Mouse (Mus musculus) kidney, postnatal 0 days (tissue): Measurements from ENCODE around the gene S100a2. TPM values are rescaled to one million over a fixed set of nuclear protein-coding genes. Genes with fewer than 3 reads are reported as not detected.

Experiments used
- ATAC-seq: fragments of 200-750 bp; cut with Nextera tagmentation; replicated peaks from 2 replicates; pipeline ENCODE4 v1.8.0; 2017; ENCODE audit warnings: low read depth, moderate number of reproducible peaks, moderate TSS enrichment, moderate library complexity; ENCODE audit not compliant: low FRiP score
- DNase-seq: peaks from one replicate; pipeline ENCODE4 v3.0.0-alpha.2; 2016; ENCODE audit warnings: low spot score
- H3K27ac ChIP-seq: fragments of 300-500 bp; sonication (generic); 2 replicates; pipeline ENCODE4 v1.5.1; 2014; ENCODE audit warnings: mild to moderate bottlenecking
- H3K27me3 ChIP-seq: fragments of 300-500 bp; sonication (generic); 2 replicates; pipeline ENCODE4 v1.6.1; 2014; ENCODE audit warnings: low read length, mixed read lengths; ENCODE audit not compliant: insufficient read depth
- H3K36me3 ChIP-seq: fragments of 300-500 bp; sonication (generic); 2 replicates; pipeline ENCODE4 v1.6.1; 2014; ENCODE audit warnings: low read length, mixed read lengths; ENCODE audit not compliant: insufficient read depth
- H3K4me1 ChIP-seq: fragments of 300-500 bp; sonication (generic); replicated peaks from 2 replicates; pipeline ENCODE4 v1.6.1; 2014; ENCODE audit warnings: antibody characterized with exemption, low read length, mixed read lengths; ENCODE audit not compliant: insufficient read depth
- H3K4me2 ChIP-seq: fragments of 300-500 bp; sonication (generic); 2 replicates; pipeline ENCODE4 v1.6.1; 2014; ENCODE audit warnings: mild to moderate bottlenecking, low read length, moderate library complexity, mixed read lengths
- H3K4me3 ChIP-seq: fragments of 300-500 bp; sonication (generic); replicated peaks from 2 replicates; pipeline ENCODE4 v1.5.1; 2014; ENCODE audit warnings: low read depth, low read length
- H3K9ac ChIP-seq: fragments of 300-500 bp; sonication (generic); 2 replicates; pipeline ENCODE4 v1.6.1; 2014; ENCODE audit warnings: low read depth, low read length
- H3K9me3 ChIP-seq: fragments of 300-500 bp; sonication (generic); replicated peaks from 2 replicates; pipeline ENCODE4 v1.6.1; 2016; ENCODE audit warnings: low read length, inconsistent platforms, mixed read lengths
- CTCF ChIP-seq: IDR thresholded peaks from 2 replicates; pipeline ENCODE4 v1.5.1; 2016; ENCODE audit warnings: antibody characterized with exemption, low read depth, mild to moderate bottlenecking, moderate library complexity
- WGBS: fragments of 180-500 bp; shearing (Covaris S2); extraction: QIAGEN DNeasy Blood & Tissue Kit; methylation state at CpG from one replicate; pipeline ENCODE4 v1.1.7; 2014; 5-methylcytosine and 5-hydroxymethylcytosine counted together
- polyA plus RNA-seq: library from polyadenylated mRNA; unstranded; fragments of >200 nt; fragmentation: Nextera tagmentation; extraction: Ambion mirVana; gene quantifications from 2 replicates; pipeline ENCODE4 v1.2.1, GENCODE M21; 2015

S100a2 gene
- polyA plus RNA-seq, 1 experiment from 2014 or later = not detected

DNA sequence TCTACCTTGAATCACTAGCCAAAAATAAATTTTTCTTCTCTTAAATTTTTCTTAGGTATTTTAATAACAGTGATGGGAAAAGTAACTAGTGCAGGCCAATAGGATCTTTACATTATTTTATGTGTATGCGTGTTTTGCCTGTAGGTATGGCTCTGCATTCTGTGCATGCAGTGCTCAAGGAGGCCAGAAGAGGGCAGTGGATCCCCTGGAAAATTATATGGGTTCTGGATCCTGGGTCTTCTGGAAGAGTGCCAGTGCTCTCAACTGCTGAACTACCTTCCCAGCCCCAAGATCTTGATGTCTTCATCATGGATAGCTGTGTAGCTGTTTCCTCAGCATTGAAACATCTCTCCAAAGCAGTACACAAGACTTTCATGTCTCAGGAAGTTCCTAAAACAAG lies 7.9 kb upstream of the S100a2 start:
- DNase-seq = no peak
- H3K36me3 ChIP-seq = no peaks in the 10 kb centered on the region
- H3K9me3 ChIP-seq = no peaks in the 10 kb centered on the region
- no peak overlapping the region for H3K4me3 ChIP-seq
- no peak overlapping the region for H3K9ac ChIP-seq
- ATAC-seq = no peak
- no peak overlapping the region for H3K4me2 ChIP-seq
- WGBS = 100% methylated on average over 1 of the region's 1 CpGs
- H3K27ac ChIP-seq = no peak overlapping the region
- no peaks in the 10 kb centered on the region for H3K27me3 ChIP-seq
- peak; percentile 52 for TF ChIP-seq CTCF
- H3K4me1 ChIP-seq = no peaks in the 10 kb centered on the region

GRCm38 (mm10) chr3:90582556-90582955 lies 7.5 kb upstream of the S100a2 start:
- 75% methylated on average over 4 of the region's 4 CpGs for WGBS
- Histone ChIP-seq H3K9me3 (no peaks in the 10 kb centered on the region), H3K36me3 (no peaks in the 10 kb centered on the region), H3K4me2 (no peak overlapping the region), H3K9ac (no peak overlapping the region), H3K4me1 (no peaks in the 10 kb centered on the region), H3K4me3 (no peak overlapping the region), H3K27ac (no peak overlapping the region), H3K27me3 (no peaks in the 10 kb centered on the region)
- no peak for TF ChIP-seq CTCF
- DNase-seq (no peak), ATAC-seq (no peak)

DNA sequence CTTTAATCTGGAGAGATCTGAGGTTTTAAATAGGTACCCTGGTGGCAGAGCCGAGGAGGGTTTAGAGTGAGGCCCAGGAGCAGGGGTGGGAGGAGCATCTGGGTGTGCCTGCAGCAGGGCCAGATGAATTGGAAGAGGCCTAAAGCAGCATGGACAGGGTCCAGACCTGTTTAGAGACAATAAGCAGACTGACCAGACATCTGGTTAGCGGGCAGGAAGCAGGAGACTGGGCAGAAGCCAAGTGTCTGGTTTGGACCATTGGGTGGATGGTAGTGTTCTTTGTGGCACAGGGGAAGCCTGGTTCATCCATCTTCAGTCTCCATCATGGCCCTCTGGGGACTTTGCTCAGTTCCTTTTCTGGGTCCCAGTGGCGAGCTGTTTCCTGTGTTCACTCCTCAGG lies 6.2 kb upstream of the S100a2 start:
- H3K27me3 ChIP-seq = no peaks in the 10 kb centered on the region
- no peak overlapping the region for H3K4me3 ChIP-seq
- H3K27ac ChIP-seq = no peak overlapping the region
- no peaks in the 10 kb centered on the region for H3K4me1 ChIP-seq
- TF ChIP-seq CTCF = no peak
- H3K36me3 ChIP-seq = no peaks in the 10 kb centered on the region
- no peak for DNase-seq
- no peak overlapping the region for H3K4me2 ChIP-seq
- H3K9ac ChIP-seq = no peak overlapping the region
- no peak for ATAC-seq
- 55% methylated on average over 3 of the region's 3 CpGs for WGBS
- H3K9me3 ChIP-seq = no peaks in the 10 kb centered on the region

DNA sequence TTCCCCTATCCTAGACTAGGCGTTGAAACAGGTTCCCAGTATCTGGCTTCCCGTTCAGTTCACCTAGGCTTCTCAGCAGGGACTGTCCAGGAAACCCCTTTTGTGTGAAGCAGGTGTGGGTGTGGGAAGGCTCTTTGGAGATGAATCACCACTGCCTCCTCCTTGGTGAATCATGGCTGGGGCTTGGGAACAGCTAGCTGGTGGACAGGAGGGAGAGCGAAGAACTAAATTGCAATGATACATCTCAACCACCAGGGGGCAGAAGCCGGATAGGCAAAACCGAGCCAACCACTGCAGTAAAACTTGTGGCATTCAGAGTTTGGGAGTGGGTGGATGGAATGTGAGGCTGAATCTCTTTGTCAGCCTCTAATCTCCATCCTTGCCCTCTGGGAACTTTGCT lies 4.5 kb upstream of the S100a2 start:
- H3K27ac ChIP-seq = 0 out of 2 replicates have a peak overlapping the region, but pooled peaks have one; percentile 57
- H3K4me2 ChIP-seq = no peak overlapping the region
- H3K27me3 ChIP-seq = no peaks in the 10 kb centered on the region
- WGBS = 27% methylated on average over 5 of the region's 5 CpGs
- no peak overlapping the region for H3K9ac ChIP-seq
- no peaks in the 10 kb centered on the region for H3K4me1 ChIP-seq
- peak; percentile 95 for DNase-seq
- ATAC-seq = peak; percentile 69; the same call in 1 of the 2 replicates
- peak; percentile 97 for TF ChIP-seq CTCF
- no peaks in the 10 kb centered on the region for H3K9me3 ChIP-seq
- no peak overlapping the region for H3K4me3 ChIP-seq
- H3K36me3 ChIP-seq = no peaks in the 10 kb centered on the region

DNA sequence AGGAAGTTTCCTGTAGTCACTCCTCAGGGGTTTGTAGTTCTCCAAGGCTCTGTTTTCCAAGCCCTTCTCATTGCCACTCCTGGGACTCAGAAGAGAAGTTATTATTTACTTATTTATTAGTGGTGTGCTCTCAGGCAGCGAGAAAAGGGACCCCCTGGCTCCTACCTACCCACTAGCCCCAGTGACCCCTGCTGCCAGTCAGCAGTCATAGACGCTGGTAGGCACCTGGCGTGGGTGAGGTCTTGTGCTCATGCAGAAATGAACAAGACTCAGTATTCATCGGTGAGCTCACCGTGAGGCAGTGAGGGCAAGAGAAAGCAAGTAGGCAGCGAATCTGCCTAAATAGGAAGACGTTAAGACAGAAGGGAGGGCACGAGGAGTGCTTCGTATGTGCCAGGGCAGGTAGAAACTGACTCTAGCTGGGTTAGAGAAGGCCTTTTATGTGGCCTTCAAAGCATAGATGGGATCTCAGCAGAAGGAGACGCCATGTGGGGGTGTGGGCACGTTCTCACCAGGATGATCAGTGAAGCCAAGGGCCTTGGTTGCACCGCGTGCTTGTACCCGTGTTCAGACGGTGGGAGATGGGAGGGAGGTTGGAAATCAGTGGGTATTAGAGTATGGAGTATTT lies 3.9 kb upstream of the S100a2 start:
- H3K9me3 ChIP-seq = no peaks in the 10 kb centered on the region
- no peaks in the 10 kb centered on the region for H3K27me3 ChIP-seq
- DNase-seq (no peak), ATAC-seq (no peak)
- H3K27ac ChIP-seq = peak overlapping the region; percentile 57; the same call in 1 of the 2 replicates
- H3K4me1 ChIP-seq = no peaks in the 10 kb centered on the region
- H3K36me3 ChIP-seq = no peaks in the 10 kb centered on the region
- H3K4me3 ChIP-seq = no peak overlapping the region
- WGBS = 83% methylated on average over 15 of the region's 15 CpGs
- H3K4me2 ChIP-seq = no peak overlapping the region
- TF ChIP-seq CTCF = no peak
- no peak overlapping the region for H3K9ac ChIP-seq

DNA sequence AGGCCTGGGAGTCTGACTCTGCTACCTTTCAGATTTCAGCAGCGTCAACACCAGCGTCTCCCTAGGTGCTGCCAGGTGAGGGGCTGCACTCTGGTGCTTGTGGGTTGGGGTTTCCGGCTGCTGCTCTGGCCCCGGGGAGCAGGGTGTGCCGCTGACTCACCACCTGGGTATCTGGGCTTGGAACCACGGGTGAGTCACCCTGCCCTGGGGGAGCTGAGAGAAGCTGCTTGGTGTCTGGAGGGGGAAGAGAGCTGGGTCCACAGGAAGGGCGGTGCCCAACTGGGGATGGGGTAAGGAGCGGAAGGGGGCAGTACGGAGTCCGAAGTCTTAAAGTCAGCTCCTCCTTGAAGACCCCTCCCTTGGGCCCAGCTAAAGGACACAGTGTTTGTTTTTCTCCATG lies 3.1 kb upstream of the S100a2 start:
- 57% methylated on average over 10 of the region's 10 CpGs for WGBS
- DNase-seq (peak; percentile 19), ATAC-seq (peak; percentile 51; the same call in 1 of the 2 replicates)
- H3K27ac ChIP-seq = peak overlapping the region; percentile 71
- no peaks in the 10 kb centered on the region for H3K9me3 ChIP-seq
- no peaks in the 10 kb centered on the region for H3K4me1 ChIP-seq
- no peak overlapping the region for H3K4me2 ChIP-seq
- no peak overlapping the region for H3K4me3 ChIP-seq
- no peaks in the 10 kb centered on the region for H3K36me3 ChIP-seq
- no peak overlapping the region for H3K9ac ChIP-seq
- no peaks in the 10 kb centered on the region for H3K27me3 ChIP-seq
- TF ChIP-seq CTCF = no peak
